Mouse (Mus musculus) small intestine, adult 2 months (tissue): Measurements from ENCODE around the gene Prmt7. TPM values are rescaled to one million over a fixed set of nuclear protein-coding genes. Genes with fewer than 3 reads are reported as not detected.

Source experiments
- H3K27ac ChIP-seq: fragments of 200-500 bp; 2 replicates; pipeline ENCODE4 v1.5.1; 2012; ENCODE audit warnings: low read depth, low read length, control low read depth, inconsistent platforms; ENCODE audit not compliant: insufficient read depth
- H3K27me3 ChIP-seq: fragments of 200-500 bp; 2 replicates; pipeline ENCODE4 v1.6.1; 2012; ENCODE audit warnings: mild to moderate bottlenecking, moderate library complexity, low read length, inconsistent platforms; ENCODE audit not compliant: control insufficient read depth, insufficient read depth
- H3K36me3 ChIP-seq: fragments of 200-500 bp; 2 replicates; pipeline ENCODE4 v1.6.1; 2012; ENCODE audit warnings: mild to moderate bottlenecking, low read length, control low read depth, inconsistent platforms; ENCODE audit not compliant: control insufficient read depth, insufficient read depth
- H3K4me1 ChIP-seq: fragments of 200-500 bp; 2 replicates; pipeline ENCODE4 v1.6.1; 2012; ENCODE audit warnings: low read length, inconsistent platforms, mixed read lengths; ENCODE audit not compliant: control insufficient read depth, insufficient read depth, insufficient read length
- H3K4me3 ChIP-seq: fragments of 200-500 bp; 2 replicates; pipeline ENCODE4 v1.5.1; 2012; ENCODE audit warnings: low read depth, mild to moderate bottlenecking, control low read depth, inconsistent platforms, low read length, moderate library complexity
- CTCF ChIP-seq: fragments of 200-500 bp; IDR thresholded peaks from 2 replicates; pipeline ENCODE4 v1.5.1; 2012; ENCODE audit warnings: low read depth, mild to moderate bottlenecking, control low read depth, inconsistent platforms, low read length, moderate library complexity, mixed read lengths; ENCODE audit not compliant: insufficient replicate concordance, insufficient read length; ENCODE audit errors: extremely low read depth
- POLR2A ChIP-seq: fragments of 200-500 bp; IDR thresholded peaks from 2 replicates; pipeline ENCODE4 v1.6.1; 2012; ENCODE audit warnings: low read depth, mild to moderate bottlenecking, control low read depth, inconsistent platforms, low read length, moderate library complexity
- WGBS: fragments of 180-500 bp; shearing (Covaris S2); methylation state at CpG from one replicate; pipeline ENCODE4 v1.1.7; 2018; 5-methylcytosine and 5-hydroxymethylcytosine counted together
- polyA plus RNA-seq: library from polyadenylated mRNA; depleted of rRNA; stranded (reverse); fragments of >200 nt; gene quantifications from 2 replicates; pipeline ENCODE4 v1.2.3, GENCODE M21; 2012

Prmt7 gene
- polyA plus RNA-seq, 1 experiment: 11.9 TPM

DNA sequence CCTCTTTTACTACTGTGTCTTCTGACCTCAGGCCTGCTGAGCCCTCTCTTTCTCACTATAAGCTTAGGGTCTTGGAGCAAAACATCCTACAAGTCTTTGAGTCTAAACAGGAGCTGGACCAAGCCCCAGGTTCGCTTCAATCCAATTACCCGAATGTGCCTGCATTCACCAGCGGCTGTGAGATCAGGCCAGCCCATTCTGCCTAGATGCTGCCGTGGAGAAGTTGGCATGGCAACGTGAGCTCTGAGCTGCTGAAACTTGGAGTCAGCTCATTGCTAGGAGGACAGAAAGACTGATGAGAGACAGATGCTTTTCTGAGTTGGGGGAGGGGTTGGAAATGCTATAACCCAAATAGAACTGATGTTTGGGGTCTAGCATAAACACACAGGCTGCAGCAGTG is 60.1 kb downstream of the Prmt7 start:
- Histone ChIP-seq H3K4me3 (no peak overlapping the region), H3K4me1 (peaks cover 32% of the 10 kb centered on the region), H3K36me3 (peaks cover 14% of the 10 kb centered on the region), H3K27ac (no peak overlapping the region; the same call in 1 of the 2 replicates), H3K27me3 (no peaks in the 10 kb centered on the region)
- 65% methylated on average over 5 of the region's 5 CpGs for WGBS
- TF ChIP-seq CTCF (no peak), POLR2A (no peak)

DNA sequence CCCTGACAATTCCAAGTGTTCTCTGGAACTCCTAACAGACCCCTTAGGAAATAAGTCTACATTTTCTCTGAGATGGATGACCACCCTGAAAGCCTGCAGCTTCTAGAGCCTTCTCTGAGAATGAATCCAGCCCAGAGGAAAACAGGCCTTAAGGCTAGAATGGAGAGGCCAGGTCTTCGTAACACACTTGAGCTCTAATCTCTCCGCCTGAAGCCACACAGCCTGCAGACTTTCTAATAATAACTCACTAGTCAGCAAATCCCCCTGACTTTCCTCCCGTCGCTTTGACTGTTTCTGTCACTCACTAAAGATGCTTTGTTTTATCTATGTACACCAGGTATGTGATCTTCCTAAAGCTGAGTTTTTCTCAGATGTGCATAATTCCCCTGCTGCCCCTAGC is 60.6 kb downstream of the Prmt7 start:
- Histone ChIP-seq H3K4me3 (no peak overlapping the region), H3K4me1 (peaks cover 36% of the 10 kb centered on the region), H3K27ac (no peak overlapping the region), H3K27me3 (no peaks in the 10 kb centered on the region), H3K36me3 (peaks cover 12% of the 10 kb centered on the region; the same call in 1 of the 2 replicates)
- WGBS: 84% methylated on average over 4 of the region's 4 CpGs
- TF ChIP-seq CTCF (no peak), POLR2A (no peak)

DNA sequence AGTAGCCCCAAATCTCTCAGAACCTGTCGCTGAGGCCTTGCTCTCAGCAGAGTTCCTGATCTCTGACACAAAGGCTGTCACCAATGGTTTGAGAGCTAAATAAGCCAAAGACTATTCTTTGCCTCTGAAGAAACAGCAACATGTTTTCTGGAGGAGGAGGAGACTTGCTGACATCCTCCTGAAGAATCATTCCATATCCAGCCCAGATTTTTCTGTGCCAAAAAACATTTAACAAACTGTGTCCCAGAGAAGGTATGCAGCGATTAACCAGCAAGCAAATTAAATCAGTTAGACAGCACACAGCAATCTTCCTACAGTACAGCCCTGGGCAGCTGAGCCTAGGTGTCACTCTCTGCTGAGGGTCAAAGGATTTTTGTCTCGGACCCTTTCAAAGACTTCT is 62.7 kb downstream of the Prmt7 start:
- TF ChIP-seq CTCF (no peak), POLR2A (no peak)
- 80% methylated on average over 3 of the region's 3 CpGs for WGBS
- H3K4me1 ChIP-seq: peaks cover 43% of the 10 kb centered on the region
- peaks cover 9% of the 10 kb centered on the region; the same call in 1 of the 2 replicates for H3K36me3 ChIP-seq
- no peaks in the 10 kb centered on the region for H3K27me3 ChIP-seq
- no peak overlapping the region for H3K27ac ChIP-seq
- no peak overlapping the region for H3K4me3 ChIP-seq

DNA sequence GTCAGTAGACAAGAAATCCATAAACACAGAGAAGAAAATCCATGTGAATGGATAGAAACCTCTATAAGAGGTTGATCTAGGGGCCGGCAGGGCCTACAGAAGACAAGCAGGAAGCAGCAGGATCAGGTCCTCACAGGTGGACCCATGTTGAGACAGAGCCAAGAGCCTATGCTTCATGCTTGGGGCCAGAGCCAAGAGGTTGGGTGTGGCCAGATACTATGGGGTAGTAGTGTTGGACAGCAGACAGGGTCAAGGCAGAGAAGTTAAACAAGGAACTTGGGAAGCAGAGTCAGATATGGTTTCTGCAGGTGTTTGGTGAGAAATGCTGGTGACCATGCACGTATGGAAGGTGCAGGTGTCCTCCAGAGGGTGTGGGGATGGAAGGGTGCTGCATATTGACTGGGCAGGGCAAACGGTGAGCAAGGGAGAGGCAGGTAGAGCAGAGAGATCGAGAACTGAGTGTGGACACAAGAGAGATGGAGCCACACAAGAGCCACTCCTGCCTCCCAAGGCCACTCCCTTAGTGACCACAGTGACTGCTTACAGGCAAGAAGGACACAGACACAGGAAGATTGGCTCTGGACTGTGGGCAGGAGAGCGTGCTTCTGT is 66.1 kb downstream of the Prmt7 start:
- no peak for TF ChIP-seq POLR2A
- TF ChIP-seq CTCF: no peak
- Histone ChIP-seq H3K36me3 (peaks cover 9% of the 10 kb centered on the region; the same call in 1 of the 2 replicates), H3K27me3 (no peaks in the 10 kb centered on the region), H3K4me1 (peaks cover 35% of the 10 kb centered on the region), H3K4me3 (peak overlapping the region; percentile 6; the same call in 1 of the 2 replicates), H3K27ac (peak overlapping the region; percentile 88)
- 32% methylated on average over 5 of the region's 5 CpGs for WGBS

DNA sequence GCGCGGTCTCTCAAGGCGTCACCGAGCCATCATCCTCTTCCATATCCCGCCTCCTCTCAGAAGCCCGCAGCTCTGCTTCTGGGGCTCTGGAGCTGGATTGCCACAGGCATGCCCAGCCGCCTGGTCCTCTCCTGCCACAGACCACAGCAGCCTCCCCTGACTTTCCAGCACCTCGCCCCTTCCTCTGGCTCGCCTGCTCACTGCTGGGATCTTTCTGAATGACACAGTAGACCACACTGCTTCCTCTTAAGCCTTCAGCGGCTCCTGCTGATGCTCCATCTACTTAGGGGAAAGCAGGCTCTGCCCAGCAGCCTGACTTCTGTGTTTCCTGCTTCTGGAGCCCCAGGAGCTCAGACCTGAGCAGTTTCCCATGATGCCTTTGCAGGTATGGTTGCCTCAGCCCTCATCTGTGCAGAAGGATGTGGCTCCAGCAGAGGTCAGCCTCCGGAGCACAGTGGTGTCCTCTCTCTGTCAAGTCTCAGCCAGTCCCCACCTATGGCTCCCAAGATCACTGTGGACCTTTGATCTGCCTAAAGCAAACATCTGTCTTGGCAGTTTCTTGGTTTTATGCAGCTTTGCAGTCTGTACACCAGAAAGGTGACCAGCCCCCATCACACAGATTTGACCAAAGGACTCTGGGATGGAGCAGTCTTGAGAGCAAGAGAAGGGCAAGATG is 67.8 kb downstream of the Prmt7 start:
- H3K27ac ChIP-seq: peak overlapping the region; percentile 88

DNA sequence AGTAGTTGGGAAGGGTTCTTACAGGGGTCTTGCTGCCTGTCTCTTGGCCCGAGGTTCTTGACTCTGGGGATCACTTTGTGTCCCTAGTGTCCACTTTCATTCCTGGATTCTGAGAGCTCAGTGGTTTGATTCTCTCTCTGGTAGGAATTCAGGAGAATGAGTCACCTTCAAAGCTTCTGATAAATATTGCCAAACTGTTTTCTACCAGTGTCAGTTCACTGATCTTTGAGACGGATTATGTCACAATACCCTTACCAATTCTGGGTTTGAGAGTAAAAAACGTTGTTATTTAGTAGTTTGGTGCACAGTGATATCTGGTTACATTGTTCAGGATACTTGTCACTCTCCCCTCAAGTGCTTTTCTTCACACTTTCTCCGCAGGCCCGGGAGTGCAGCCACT is 69.4 kb downstream of the Prmt7 start:
- Histone ChIP-seq H3K36me3 (peaks cover 1% of the 10 kb centered on the region; the same call in 1 of the 2 replicates), H3K4me1 (peaks cover 31% of the 10 kb centered on the region), H3K27me3 (no peaks in the 10 kb centered on the region), H3K27ac (peak overlapping the region; percentile 88), H3K4me3 (peak overlapping the region; percentile 59)
- no peak for TF ChIP-seq POLR2A
- no peak for TF ChIP-seq CTCF
- 25% methylated on average over 5 of the region's 5 CpGs for WGBS

More for the DNA sequence above, 67.8 kb downstream of the Prmt7 start:
- peak overlapping the region; percentile 52 for H3K4me3 ChIP-seq
- H3K4me1 ChIP-seq: peaks cover 31% of the 10 kb centered on the region
- WGBS: 25% methylated on average over 11 of the region's 11 CpGs
- peaks cover 4% of the 10 kb centered on the region; the same call in 1 of the 2 replicates for H3K36me3 ChIP-seq
- TF ChIP-seq POLR2A (no peak), CTCF (0 out of 2 replicates have a peak, but pooled peaks have one; percentile 13)
- no peaks in the 10 kb centered on the region for H3K27me3 ChIP-seq

DNA sequence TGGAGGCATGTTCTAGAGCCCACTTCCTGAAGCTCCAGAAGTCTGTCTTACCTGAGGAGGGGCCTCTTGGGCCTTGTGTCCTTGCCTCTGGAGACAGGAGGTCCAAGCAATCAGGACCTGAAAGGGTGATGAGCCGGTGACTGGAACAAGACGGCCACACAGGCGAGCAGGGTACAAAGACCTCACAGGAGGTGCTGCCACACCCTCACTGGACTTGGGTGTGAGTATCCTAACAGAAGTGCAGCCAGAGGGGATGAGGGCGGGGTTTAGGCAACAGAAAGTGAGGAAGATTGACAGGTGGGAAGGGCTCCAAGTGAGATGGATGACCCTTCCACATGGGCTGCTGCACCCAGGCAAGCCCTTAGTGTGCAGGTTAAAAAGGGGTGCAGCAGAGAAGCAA is 70.1 kb downstream of the Prmt7 start:
- H3K27ac ChIP-seq: peak overlapping the region; percentile 85

More for the DNA sequence above, 70.1 kb downstream of the Prmt7 start:
- TF ChIP-seq POLR2A (peak; percentile 63; the same call in 1 of the 2 replicates), CTCF (no peak)
- no peaks in the 10 kb centered on the region for H3K27me3 ChIP-seq
- 22% methylated on average over 4 of the region's 4 CpGs for WGBS
- H3K4me3 ChIP-seq: peak overlapping the region; percentile 55
- no peaks in the 10 kb centered on the region; the same call in 1 of the 2 replicates for H3K36me3 ChIP-seq
- peaks cover 31% of the 10 kb centered on the region for H3K4me1 ChIP-seq
